Mouse (Mus musculus) heart, embryonic 15.5 days (tissue): Measurements from ENCODE around the gene Car10. TPM values are rescaled to one million over a fixed set of nuclear protein-coding genes. Genes with fewer than 3 reads are reported as not detected.

Experiments
- ATAC-seq: fragments of 200-750 bp; cut with Nextera tagmentation; replicated peaks from 2 replicates; pipeline ENCODE4 v1.8.0; 2017; ENCODE audit warnings: low read depth, moderate TSS enrichment; ENCODE audit not compliant: insufficient number of reproducible peaks, insufficient read depth, low FRiP score
- H3K27ac ChIP-seq: fragments of 300-500 bp; sonication (generic); 2 replicates; pipeline ENCODE4 v1.5.1; 2015; ENCODE audit warnings: mild to moderate bottlenecking, inconsistent platforms
- H3K27me3 ChIP-seq: fragments of 300-500 bp; sonication (generic); 2 replicates; pipeline ENCODE4 v1.6.1; 2015; ENCODE audit warnings: inconsistent platforms
- H3K36me3 ChIP-seq: fragments of 300-500 bp; sonication (generic); 2 replicates; pipeline ENCODE4 v1.6.1; 2015; ENCODE audit warnings: mild to moderate bottlenecking, inconsistent platforms
- H3K4me1 ChIP-seq: fragments of 300-500 bp; sonication (generic); replicated peaks from 2 replicates; pipeline ENCODE4 v1.6.1; 2015; ENCODE audit warnings: inconsistent platforms
- H3K4me2 ChIP-seq: fragments of 300-500 bp; sonication (generic); 2 replicates; pipeline ENCODE4 v1.6.1; 2015; ENCODE audit warnings: inconsistent platforms, mild to moderate bottlenecking, moderate library complexity
- H3K4me3 ChIP-seq: fragments of 300-500 bp; sonication (generic); 2 replicates; pipeline ENCODE4 v1.5.1; 2015; ENCODE audit warnings: mild to moderate bottlenecking, inconsistent platforms
- H3K9ac ChIP-seq: fragments of 300-500 bp; sonication (generic); 2 replicates; pipeline ENCODE4 v1.6.1; 2015; ENCODE audit warnings: mild to moderate bottlenecking, inconsistent platforms
- H3K9me3 ChIP-seq: fragments of 300-500 bp; sonication (generic); replicated peaks from 2 replicates; pipeline ENCODE4 v1.6.1; 2016; ENCODE audit warnings: inconsistent platforms
- WGBS: fragments of 180-500 bp; shearing (Covaris S2); methylation state at CpG from one replicate; pipeline ENCODE4 v1.1.7; 2015; ENCODE audit warnings: mixed read lengths; 5-methylcytosine and 5-hydroxymethylcytosine counted together
- polyA plus RNA-seq: library from polyadenylated mRNA; unstranded; fragments of >200 nt; fragmentation: Nextera tagmentation; extraction: Ambion mirVana; gene quantifications from 2 replicates; pipeline ENCODE4 v1.2.1, GENCODE M21; 2015

The Car10 gene
- polyA plus RNA-seq, 1 experiment from 2014 or later = 0.18 TPM

- no peak overlapping the region for H3K27ac ChIP-seq
- no peaks in the 10 kb centered on the region for H3K36me3 ChIP-seq
- peaks cover 11% of the 10 kb centered on the region for H3K4me1 ChIP-seq
- no peak for ATAC-seq
- no peaks in the 10 kb centered on the region for H3K9me3 ChIP-seq
- H3K9ac ChIP-seq = no peak overlapping the region
- 43% methylated on average over 3 of the region's 3 CpGs for WGBS
- no peak overlapping the region for H3K4me2 ChIP-seq
- peaks cover 46% of the 10 kb centered on the region for H3K27me3 ChIP-seq
- H3K4me3 ChIP-seq = no peak overlapping the region
Measured at GRCm38 (mm10) chr11:93103101-93103815, 5.4 kb downstream of the Car10 start.

- no peak overlapping the region for H3K4me2 ChIP-seq
- H3K36me3 ChIP-seq = no peaks in the 10 kb centered on the region
- ATAC-seq = no peak
- H3K27me3 ChIP-seq = no peaks in the 10 kb centered on the region
- H3K27ac ChIP-seq = no peak overlapping the region
- no peak overlapping the region for H3K4me3 ChIP-seq
- WGBS = 59% methylated on average over 1 of the region's 1 CpGs
- no peaks in the 10 kb centered on the region for H3K9me3 ChIP-seq
- H3K9ac ChIP-seq = no peak overlapping the region
- H3K4me1 ChIP-seq = no peaks in the 10 kb centered on the region
Measured at GRCm38 (mm10) chr11:93109451-93109850, 11.6 kb downstream of the Car10 start.

- no peak overlapping the region for H3K27ac ChIP-seq
- no peak overlapping the region for H3K9ac ChIP-seq
- no peaks in the 10 kb centered on the region for H3K4me1 ChIP-seq
- WGBS = 62% methylated on average over 10 of the region's 10 CpGs
- H3K27me3 ChIP-seq = no peaks in the 10 kb centered on the region
- H3K9me3 ChIP-seq = no peaks in the 10 kb centered on the region
- H3K36me3 ChIP-seq = no peaks in the 10 kb centered on the region
- no peak for ATAC-seq
- no peak overlapping the region for H3K4me2 ChIP-seq
- no peak overlapping the region for H3K4me3 ChIP-seq
Measured at GRCm38 (mm10) chr11:93120766-93121415, 23.1 kb downstream of the Car10 start.

- ATAC-seq = no peak
- Histone ChIP-seq H3K4me1 (no peaks in the 10 kb centered on the region), H3K27me3 (no peaks in the 10 kb centered on the region), H3K4me2 (no peak overlapping the region), H3K27ac (no peak overlapping the region), H3K9me3 (no peaks in the 10 kb centered on the region), H3K36me3 (no peaks in the 10 kb centered on the region), H3K4me3 (no peak overlapping the region), H3K9ac (no peak overlapping the region)
- WGBS = 71% methylated on average over 4 of the region's 4 CpGs
Measured at GRCm38 (mm10) chr11:93123691-93124090, 25.9 kb downstream of the Car10 start.

- Histone ChIP-seq H3K9ac (no peak overlapping the region), H3K36me3 (no peaks in the 10 kb centered on the region)
- 68% methylated on average over 3 of the region's 3 CpGs for WGBS
Measured at GRCm38 (mm10) chr11:93126466-93126865, 28.6 kb downstream of the Car10 start.

GRCm38 (mm10) chr11:93128481-93128880 lies 30.7 kb downstream of the Car10 start:
- Histone ChIP-seq H3K36me3 (no peaks in the 10 kb centered on the region), H3K4me3 (no peak overlapping the region), H3K27ac (no peak overlapping the region), H3K9ac (no peak overlapping the region), H3K4me2 (no peak overlapping the region), H3K27me3 (no peaks in the 10 kb centered on the region), H3K4me1 (no peaks in the 10 kb centered on the region), H3K9me3 (no peaks in the 10 kb centered on the region)
- 61% methylated on average over 2 of the region's 2 CpGs for WGBS
- no peak for ATAC-seq

More at GRCm38 (mm10) chr11:93126466-93126865, 28.6 kb downstream of the Car10 start:
- H3K27ac ChIP-seq = no peak overlapping the region
- no peak overlapping the region for H3K4me2 ChIP-seq
- no peak overlapping the region for H3K4me3 ChIP-seq
- no peaks in the 10 kb centered on the region for H3K27me3 ChIP-seq
- no peaks in the 10 kb centered on the region for H3K9me3 ChIP-seq
- no peak for ATAC-seq
- H3K4me1 ChIP-seq = no peaks in the 10 kb centered on the region

- no peaks in the 10 kb centered on the region for H3K4me1 ChIP-seq
- WGBS = 72% methylated on average over 1 of the region's 1 CpGs
- H3K9ac ChIP-seq = no peak overlapping the region
- no peak overlapping the region for H3K4me3 ChIP-seq
- H3K9me3 ChIP-seq = no peaks in the 10 kb centered on the region
- ATAC-seq = no peak
- no peaks in the 10 kb centered on the region for H3K36me3 ChIP-seq
- H3K27me3 ChIP-seq = no peaks in the 10 kb centered on the region
- no peak overlapping the region for H3K4me2 ChIP-seq
- no peak overlapping the region for H3K27ac ChIP-seq
Measured at GRCm38 (mm10) chr11:93137841-93138240, 40.0 kb downstream of the Car10 start.

GRCm38 (mm10) chr11:93141727-93142126 lies 43.9 kb downstream of the Car10 start:
- H3K9ac ChIP-seq = no peak overlapping the region
- no peak overlapping the region for H3K4me2 ChIP-seq
- no peak overlapping the region for H3K27ac ChIP-seq
- H3K4me3 ChIP-seq = no peak overlapping the region
- ATAC-seq = no peak
- no peaks in the 10 kb centered on the region for H3K27me3 ChIP-seq
- no peaks in the 10 kb centered on the region for H3K4me1 ChIP-seq
- H3K36me3 ChIP-seq = no peaks in the 10 kb centered on the region
- H3K9me3 ChIP-seq = no peaks in the 10 kb centered on the region
- WGBS = 56% methylated on average over 1 of the region's 1 CpGs

- 10% methylated on average over 2 of the region's 2 CpGs for WGBS
- no peak for ATAC-seq
Measured at GRCm38 (mm10) chr11:93144544-93144943, 46.7 kb downstream of the Car10 start.

GRCm38 (mm10) chr11:93154910-93155309 lies 57.1 kb downstream of the Car10 start:
- Histone ChIP-seq H3K27ac (no peak overlapping the region), H3K4me2 (no peak overlapping the region), H3K4me3 (no peak overlapping the region), H3K9ac (no peak overlapping the region), H3K27me3 (no peaks in the 10 kb centered on the region), H3K36me3 (no peaks in the 10 kb centered on the region), H3K9me3 (no peaks in the 10 kb centered on the region), H3K4me1 (no peaks in the 10 kb centered on the region)
- ATAC-seq = no peak
- WGBS = 35% methylated on average over 3 of the region's 3 CpGs

More at GRCm38 (mm10) chr11:93144544-93144943, 46.7 kb downstream of the Car10 start:
- H3K9ac ChIP-seq = no peak overlapping the region
- H3K4me3 ChIP-seq = no peak overlapping the region
- H3K27ac ChIP-seq = no peak overlapping the region
- no peaks in the 10 kb centered on the region for H3K27me3 ChIP-seq
- H3K4me1 ChIP-seq = no peaks in the 10 kb centered on the region
- no peak overlapping the region for H3K4me2 ChIP-seq
- no peaks in the 10 kb centered on the region for H3K36me3 ChIP-seq
- H3K9me3 ChIP-seq = no peaks in the 10 kb centered on the region

GRCm38 (mm10) chr11:93172430-93172829 lies 74.6 kb downstream of the Car10 start:
- H3K9ac ChIP-seq = no peak overlapping the region
- H3K4me2 ChIP-seq = no peak overlapping the region
- no peaks in the 10 kb centered on the region for H3K27me3 ChIP-seq
- H3K4me1 ChIP-seq = no peaks in the 10 kb centered on the region
- H3K36me3 ChIP-seq = no peaks in the 10 kb centered on the region
- no peak overlapping the region for H3K27ac ChIP-seq
- no peak overlapping the region for H3K4me3 ChIP-seq
- H3K9me3 ChIP-seq = no peaks in the 10 kb centered on the region
- no peak for ATAC-seq
